Mouse (Mus musculus) T-helper 2 cell (primary cell): ENCODE data around the gene Tlr6.

Experiments used
- in situ Hi-C: fragments of 300-600 bp; cut with MboI, MseI; formaldehyde crosslinking; loops from one replicate; pipeline ENCODE4 v1.15.1; 2025; ENCODE audit warnings: high pct_unique_total_duplicates

Gene Tlr6

GRCm38 (mm10) chr5:64932215-64932614, 27.7 kb downstream of the Tlr6 start:
- in situ Hi-C loops: no loop called here

- in situ Hi-C loops: loop anchor here (5.0 kb wide), 1 partner anchor 36 kb away; no protein-coding TSS in a partner anchor
These were observed 37.0 kb downstream of the Tlr6 start for GRCm38 (mm10) chr5:64922891-64923381.

- in situ Hi-C loops: no loop called here
These were observed 41.0 kb downstream of the Tlr6 start for GRCm38 (mm10) chr5:64918616-64919597.

GRCm38 (mm10) chr5:64917721-64918120, 42.2 kb downstream of the Tlr6 start:
- in situ Hi-C loops: no loop called here

- in situ Hi-C loops: no loop called here
These were observed 42.7 kb downstream of the Tlr6 start for GRCm38 (mm10) chr5:64917161-64917560.

GRCm38 (mm10) chr5:64908585-64909284, 51.2 kb downstream of the Tlr6 start:
- in situ Hi-C loops: no loop called here

GRCm38 (mm10) chr5:64907906-64908305, 52.0 kb downstream of the Tlr6 start:
- in situ Hi-C loops: no loop called here

- in situ Hi-C loops: no loop called here
These were observed 54.2 kb downstream of the Tlr6 start for GRCm38 (mm10) chr5:64905516-64906271.
